Mouse (Mus musculus) heart, postnatal 0 days (tissue): ENCODE measurements around the gene Jak3.

ENCODE experiments used
- CTCF ChIP-seq: IDR thresholded peaks from 2 replicates; pipeline ENCODE4 v1.5.1; 2016; ENCODE audit warnings: antibody characterized with exemption, control low read depth, low read depth
- EP300 ChIP-seq: IDR thresholded peaks from 2 replicates; pipeline ENCODE4 v1.6.1; 2016; ENCODE audit warnings: antibody characterized with exemption, low read depth

DNA sequence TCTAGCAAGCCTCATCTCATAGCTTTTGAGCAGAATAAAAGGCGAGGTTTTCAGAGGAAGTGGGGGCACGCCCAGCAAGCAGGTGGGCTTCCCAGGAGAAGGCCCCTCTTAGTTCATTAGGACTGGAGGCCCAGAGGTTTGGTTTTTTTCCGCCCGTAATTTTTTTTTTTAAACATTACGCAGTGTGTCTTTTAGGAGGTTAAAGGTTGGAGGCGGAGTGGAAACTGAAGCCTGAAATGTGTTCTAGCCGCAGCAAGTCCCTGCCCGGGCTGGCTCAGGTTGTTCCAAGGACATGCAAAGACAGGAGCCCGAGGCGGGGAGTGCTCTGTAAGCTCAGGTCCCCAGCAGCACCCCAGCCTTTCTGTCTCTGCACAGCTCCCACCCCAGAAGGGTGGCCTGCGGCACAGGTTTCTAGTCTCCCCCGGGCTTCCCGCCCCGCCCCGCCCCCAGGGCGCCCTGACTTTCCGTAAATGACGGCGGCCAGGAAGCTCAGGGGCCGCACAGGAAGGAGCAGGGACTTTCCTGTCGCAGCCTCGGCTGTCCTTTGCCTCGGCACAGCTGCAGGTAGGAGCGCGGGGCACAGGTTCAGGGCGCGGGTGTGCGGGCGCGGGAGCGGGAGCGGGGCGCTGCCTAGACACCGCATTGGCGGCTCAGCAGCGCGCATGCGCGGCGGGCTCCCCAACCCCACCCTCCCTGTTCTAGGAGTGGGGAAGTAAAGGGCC is at the start of gene Jak3:
- no peak for TF ChIP-seq CTCF
- no peak; the same call in 1 of the 2 replicates for TF ChIP-seq EP300
